Mouse (Mus musculus) 416B (cell line): ENCODE measurements around the gene Zfp445.

Experiments used
- DNase-seq: peaks from one replicate; pipeline ENCODE4 v3.0.0; 2011; ENCODE audit warnings: low read depth

Gene Zfp445

GRCm38 (mm10) chr9:122836126-122836525 lies 29.7 kb downstream of the Zfp445 start:
- no peak for DNase-seq

GRCm38 (mm10) chr9:122829826-122830380 lies 35.9 kb downstream of the Zfp445 start:
- no peak for DNase-seq

GRCm38 (mm10) chr9:122826743-122827142 lies 39.1 kb downstream of the Zfp445 start:
- no peak for DNase-seq

GRCm38 (mm10) chr9:122823374-122824017 lies 42.3 kb downstream of the Zfp445 start:
- no peak for DNase-seq

- no peak for DNase-seq
Observed at GRCm38 (mm10) chr9:122815239-122815851, 50.5 kb downstream of the Zfp445 start.

GRCm38 (mm10) chr9:122814775-122815174 lies 51.0 kb downstream of the Zfp445 start:
- DNase-seq, result no peak

GRCm38 (mm10) chr9:122812386-122812785 lies 53.4 kb downstream of the Zfp445 start:
- no peak for DNase-seq

GRCm38 (mm10) chr9:122810212-122810611 lies 55.6 kb downstream of the Zfp445 start:
- no peak for DNase-seq

- DNase-seq, result no peak
Observed at GRCm38 (mm10) chr9:122807186-122807585, 58.6 kb downstream of the Zfp445 start.

- DNase-seq, result no peak
Observed at GRCm38 (mm10) chr9:122805845-122806341, 59.9 kb downstream of the Zfp445 start.

GRCm38 (mm10) chr9:122805053-122805844 lies 60.6 kb downstream of the Zfp445 start, which contains the start of gene Tcaim:
Gene Tcaim (plus strand): TSS chr9:122805539.
- DNase-seq, result no peak
